ENCODE assay signal across 9 mouse cellular contexts in the genomic region with DNA sequence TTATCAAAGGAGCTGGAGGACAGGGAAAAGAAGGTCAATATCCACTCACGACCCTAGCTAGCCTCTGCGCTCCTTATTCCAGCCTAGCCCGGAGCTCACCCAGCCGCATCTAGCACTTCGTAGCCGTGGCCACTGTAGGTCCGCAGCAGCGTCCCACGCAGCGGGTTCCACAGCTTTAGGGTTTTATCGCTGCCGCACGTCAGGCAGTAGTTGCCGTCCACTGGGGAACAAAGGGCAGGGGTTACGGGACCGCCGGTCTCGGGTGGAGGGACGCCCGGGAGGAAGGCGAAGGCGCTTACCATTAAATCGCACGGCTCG. TPM values are rescaled to one million over a fixed set of nuclear protein-coding genes. Genes with fewer than 3 reads are reported as not detected.
DNase-seq lines count a peak whose midpoint lies in the region; ATAC-seq and TF ChIP-seq lines count a peak whose summit lies in the region.
"Had no signal": no experiment of that assay in that cellular context is flagged by ENCODE, and none has a peak within 500 bp of the region (broad histone marks: within the 10 kb centered on the region; RNA-seq: fewer than 3 reads in every experiment).

No protein-coding gene starts in this region.

- 0% methylated on average over 25 of the region's 25 CpGs for WGBS in liver, adult 2 months
- WGBS in embryonic facial prominence, embryonic 12.5 days, result under 1% methylated on average over 25 of the region's 25 CpGs
- WGBS in hindbrain, embryonic 12.5 days, result 1% methylated on average over 25 of the region's 25 CpGs
- 0% methylated on average over 25 of the region's 25 CpGs for WGBS in midbrain, embryonic 14.5 days

- peaks cover 25% of the 10 kb centered on the region for H3K4me1 ChIP-seq in liver, adult 2 months (ENCODE audit: control insufficient read depth, insufficient read depth, low read length)
- peaks cover 28% of the 10 kb centered on the region for H3K4me1 ChIP-seq in embryonic facial prominence, embryonic 12.5 days
- H3K4me1 ChIP-seq in hindbrain, embryonic 12.5 days, result peaks cover 29% of the 10 kb centered on the region
- H3K4me1 ChIP-seq in midbrain, embryonic 14.5 days (ENCODE audit: control insufficient read depth, insufficient read depth, low read length), result peaks cover 22% of the 10 kb centered on the region

- no peaks in the 10 kb centered on the region for H3K9me3 ChIP-seq in embryonic facial prominence, embryonic 12.5 days
- no peaks in the 10 kb centered on the region for H3K9me3 ChIP-seq in hindbrain, embryonic 12.5 days (replicated peaks)
- no peaks in the 10 kb centered on the region for H3K9me3 ChIP-seq in midbrain, embryonic 14.5 days (ENCODE audit: control insufficient read depth, low read length)

- no peak for TF ChIP-seq CTCF in liver, adult 2 months (IDR thresholded peaks at IDR 0.05; ENCODE audit: low read depth, low read length)

- TF ChIP-seq POLR2A in liver, adult 2 months (IDR thresholded peaks at IDR 0.05; ENCODE audit: extremely low read depth, insufficient read depth, low read length), result no peak

- no peak for ATAC-seq in embryonic facial prominence, embryonic 12.5 days (ENCODE audit: insufficient number of reproducible peaks, insufficient read depth, low FRiP score, low TSS enrichment)
- no peak for ATAC-seq in hindbrain, embryonic 12.5 days (ENCODE audit: low FRiP score)
- no peak for ATAC-seq in midbrain, embryonic 14.5 days (ENCODE audit: low FRiP score, low TSS enrichment)
- no peak for ATAC-seq in megakaryocyte-erythroid progenitor cell, adult 5-6 weeks (replicated peaks; ENCODE audit: low FRiP score, low TSS enrichment, poor library complexity, severe bottlenecking)
- no peak for ATAC-seq in activated CD4-positive, CD25-positive, alpha-beta regulatory T cell, adult 4 months

- H3K4me2 ChIP-seq in embryonic facial prominence, embryonic 12.5 days (replicated peaks), result peak overlapping the region; percentile 93
- H3K4me2 ChIP-seq in hindbrain, embryonic 12.5 days (replicated peaks), result peak overlapping the region; percentile 71
- H3K4me2 ChIP-seq in midbrain, embryonic 14.5 days (ENCODE audit: low read length), result peak overlapping the region; percentile 93

- peak overlapping the region; percentile 22 for H3K27ac ChIP-seq in liver, adult 2 months (replicated peaks; ENCODE audit: insufficient read depth, low read depth, low read length)
- H3K27ac ChIP-seq in embryonic facial prominence, embryonic 12.5 days, result 0 out of 2 replicates have a peak overlapping the region, but pooled peaks have one; percentile 8
- H3K27ac ChIP-seq in hindbrain, embryonic 12.5 days, result peak overlapping the region; percentile 62; the same call in 1 of the 2 replicates
- H3K27ac ChIP-seq in midbrain, embryonic 14.5 days (replicated peaks; ENCODE audit: low read depth, low read length), result peak overlapping the region; percentile 16

- peaks cover 5% of the 10 kb centered on the region; the same call in 1 of the 2 replicates for H3K79me2 ChIP-seq in liver, adult 2 months (ENCODE audit: control insufficient read depth, insufficient read depth, low read length)

- peak overlapping the region; percentile 92 for H3K9ac ChIP-seq in liver, adult 2 months (ENCODE audit: low read depth, low read length)
- peak overlapping the region; percentile 92 for H3K9ac ChIP-seq in embryonic facial prominence, embryonic 12.5 days
- peak overlapping the region; percentile 92 for H3K9ac ChIP-seq in hindbrain, embryonic 12.5 days
- H3K9ac ChIP-seq in midbrain, embryonic 14.5 days (replicated peaks; ENCODE audit: low read length), result peak overlapping the region; percentile 91

- no peaks in the 10 kb centered on the region for H3K27me3 ChIP-seq in liver, adult 2 months (ENCODE audit: control insufficient read depth, insufficient read depth, low read length)
- H3K27me3 ChIP-seq in embryonic facial prominence, embryonic 12.5 days, result no peaks in the 10 kb centered on the region
- no peaks in the 10 kb centered on the region for H3K27me3 ChIP-seq in hindbrain, embryonic 12.5 days
- H3K27me3 ChIP-seq in midbrain, embryonic 14.5 days (ENCODE audit: control insufficient read depth, insufficient read depth, low read length), result no peaks in the 10 kb centered on the region

- DNase-seq in liver, adult 2 months (ENCODE audit: extremely low read depth, low read depth, low spot score), result no peak
- no peak for DNase-seq in liver
- DNase-seq in midbrain, embryonic 14.5 days, result peak; percentile 21
- DNase-seq in spleen, postnatal 4 days (ENCODE audit: low spot score in 2 of 2), result no peak

- peaks cover 2% of the 10 kb centered on the region; the same call in 1 of the 2 replicates for H3K36me3 ChIP-seq in liver, adult 2 months (ENCODE audit: control insufficient read depth, insufficient read depth, low read length)
- peaks cover 22% of the 10 kb centered on the region for H3K36me3 ChIP-seq in embryonic facial prominence, embryonic 12.5 days
- peaks cover 24% of the 10 kb centered on the region for H3K36me3 ChIP-seq in hindbrain, embryonic 12.5 days
- H3K36me3 ChIP-seq in midbrain, embryonic 14.5 days (ENCODE audit: control insufficient read depth, insufficient read depth, low read length), result peaks cover 30% of the 10 kb centered on the region

- H3K4me3 ChIP-seq in liver, adult 2 months (ENCODE audit: insufficient read depth, low read depth, low read length), result peak overlapping the region; percentile 87
- peak overlapping the region; percentile 94 for H3K4me3 ChIP-seq in embryonic facial prominence, embryonic 12.5 days
- H3K4me3 ChIP-seq in hindbrain, embryonic 12.5 days, result peak overlapping the region; percentile 90
- H3K4me3 ChIP-seq in midbrain, embryonic 14.5 days (replicated peaks; ENCODE audit: low read depth, low read length), result peak overlapping the region; percentile 87

RNA-seq across cellular contexts. Expression of gene Wdr83os, which starts 0.4 kb away (rescaled TPM):
- 26.3 and 33.0 TPM in 2 replicates for total RNA-seq in liver, adult 2 months (2014; rRNA removed)
- polyA plus RNA-seq in liver, adult 2 months (2012; rRNA removed), result 111 and 126 TPM in 2 replicates
- polyA plus RNA-seq in embryonic facial prominence, embryonic 12.5 days (2016; fragmentation: Nextera tagmentation; extraction: Ambion mirVana), result 118 and 128 TPM in 2 replicates
- 93.6 and 108 TPM in 2 replicates for polyA plus RNA-seq in hindbrain, embryonic 12.5 days (2016; fragmentation: Nextera tagmentation; extraction: Ambion mirVana)
- 141 and 154 TPM in 2 replicates for polyA plus RNA-seq in midbrain, embryonic 14.5 days (2014; fragmentation: Nextera tagmentation; extraction: Ambion mirVana)
- total RNA-seq in megakaryocyte-erythroid progenitor cell, adult 5-6 weeks (2014; fragmentation: Nextera tagmentation), result 172 and 250 TPM in 2 replicates
- 40.4 and 61.3 TPM in 2 replicates for total RNA-seq in megakaryocyte-erythroid progenitor cell, adult 5-6 weeks (2017)
- polyA plus RNA-seq in activated CD4-positive, CD25-positive, alpha-beta regulatory T cell, adult 4 months (2017; shearing (Covaris generic)), result 100 to 1,000 TPM; 132 to 134 TPM

RNA-seq across cellular contexts. Expression of gene Wdr83, which starts 0.9 kb away (rescaled TPM):
- total RNA-seq in liver, adult 2 months (2014; rRNA removed), result 12.2 and 15.5 TPM in 2 replicates
- 22.5 and 26.2 TPM in 2 replicates for polyA plus RNA-seq in liver, adult 2 months (2012; rRNA removed)
- 48.9 and 49.1 TPM in 2 replicates for polyA plus RNA-seq in embryonic facial prominence, embryonic 12.5 days (2016; fragmentation: Nextera tagmentation; extraction: Ambion mirVana)
- 46.0 and 48.4 TPM in 2 replicates for polyA plus RNA-seq in hindbrain, embryonic 12.5 days (2016; fragmentation: Nextera tagmentation; extraction: Ambion mirVana)
- polyA plus RNA-seq in midbrain, embryonic 14.5 days (2014; fragmentation: Nextera tagmentation; extraction: Ambion mirVana), result 53.9 and 58.2 TPM in 2 replicates
- total RNA-seq in megakaryocyte-erythroid progenitor cell, adult 5-6 weeks (2014; fragmentation: Nextera tagmentation), result 50.1 and 102 TPM in 2 replicates
- total RNA-seq in megakaryocyte-erythroid progenitor cell, adult 5-6 weeks (2017), result 23.1 and 25.2 TPM in 2 replicates
- 10 to 100 TPM; 33.1 to 46.7 TPM for polyA plus RNA-seq in activated CD4-positive, CD25-positive, alpha-beta regulatory T cell, adult 4 months (2017; shearing (Covaris generic))

RNA-seq across cellular contexts. Expression of gene Man2b1, which starts 2.9 kb away (rescaled TPM):
- total RNA-seq in liver, adult 2 months (2014; rRNA removed), result 57.2 and 70.4 TPM in 2 replicates
- 51.5 and 69.5 TPM in 2 replicates for polyA plus RNA-seq in liver, adult 2 months (2012; rRNA removed)
- polyA plus RNA-seq in embryonic facial prominence, embryonic 12.5 days (2016; fragmentation: Nextera tagmentation; extraction: Ambion mirVana), result 25.9 and 27.6 TPM in 2 replicates
- polyA plus RNA-seq in hindbrain, embryonic 12.5 days (2016; fragmentation: Nextera tagmentation; extraction: Ambion mirVana), result 19.7 and 22.4 TPM in 2 replicates
- 13.3 and 17.2 TPM in 2 replicates for polyA plus RNA-seq in midbrain, embryonic 14.5 days (2014; fragmentation: Nextera tagmentation; extraction: Ambion mirVana)
- total RNA-seq in megakaryocyte-erythroid progenitor cell, adult 5-6 weeks (2014; fragmentation: Nextera tagmentation), result 30.8 and 30.9 TPM in 2 replicates
- total RNA-seq in megakaryocyte-erythroid progenitor cell, adult 5-6 weeks (2017), result 9.8 and 13.8 TPM in 2 replicates
- 10 to 100 TPM; 64.8 to 82.0 TPM for polyA plus RNA-seq in activated CD4-positive, CD25-positive, alpha-beta regulatory T cell, adult 4 months (2017; shearing (Covaris generic))

RNA-seq across cellular contexts. Expression of gene Dhps, which starts 8.6 kb away (rescaled TPM):
- total RNA-seq in liver, adult 2 months (2014; rRNA removed), result 14.8 and 15.1 TPM in 2 replicates
- polyA plus RNA-seq in liver, adult 2 months (2012; rRNA removed), result 14.4 and 20.6 TPM in 2 replicates
- polyA plus RNA-seq in embryonic facial prominence, embryonic 12.5 days (2016; fragmentation: Nextera tagmentation; extraction: Ambion mirVana), result 66.8 and 67.9 TPM in 2 replicates
- 69.2 and 76.9 TPM in 2 replicates for polyA plus RNA-seq in hindbrain, embryonic 12.5 days (2016; fragmentation: Nextera tagmentation; extraction: Ambion mirVana)
- 88.8 and 95.8 TPM in 2 replicates for polyA plus RNA-seq in midbrain, embryonic 14.5 days (2014; fragmentation: Nextera tagmentation; extraction: Ambion mirVana)
- 69.1 and 99.2 TPM in 2 replicates for total RNA-seq in megakaryocyte-erythroid progenitor cell, adult 5-6 weeks (2014; fragmentation: Nextera tagmentation)
- total RNA-seq in megakaryocyte-erythroid progenitor cell, adult 5-6 weeks (2017), result 15.0 and 17.6 TPM in 2 replicates
- polyA plus RNA-seq in activated CD4-positive, CD25-positive, alpha-beta regulatory T cell, adult 4 months (2017; shearing (Covaris generic)), result 10 to 100 TPM; 28.3 to 29.8 TPM

RNA-seq across cellular contexts. Expression of gene Gm5741, which starts 12.4 kb away (rescaled TPM):
- not detected in 2 replicates for total RNA-seq in liver, adult 2 months (2014; rRNA removed)
- polyA plus RNA-seq in liver, adult 2 months (2012; rRNA removed), result 0.70 TPM in 1 of 2 replicates, not detected in the other
- polyA plus RNA-seq in embryonic facial prominence, embryonic 12.5 days (2016; fragmentation: Nextera tagmentation; extraction: Ambion mirVana), result 0.90 TPM in 1 of 2 replicates, not detected in the other
- 0.85 and 1.2 TPM in 2 replicates for polyA plus RNA-seq in hindbrain, embryonic 12.5 days (2016; fragmentation: Nextera tagmentation; extraction: Ambion mirVana)
- polyA plus RNA-seq in midbrain, embryonic 14.5 days (2014; fragmentation: Nextera tagmentation; extraction: Ambion mirVana), result 1.7 TPM in 1 of 2 replicates, not detected in the other
- not detected in 2 replicates for total RNA-seq in megakaryocyte-erythroid progenitor cell, adult 5-6 weeks (2014; fragmentation: Nextera tagmentation)
- total RNA-seq in megakaryocyte-erythroid progenitor cell, adult 5-6 weeks (2017), result not detected in 2 replicates
- polyA plus RNA-seq in activated CD4-positive, CD25-positive, alpha-beta regulatory T cell, adult 4 months (2017; shearing (Covaris generic)), result not detected
- total RNA-seq: adrenal gland, adult 18-20 months had no signal

Comparison
In these comparisons a context has a peak if more than half of its experiments do, and no peak if none do; other contexts are left out.
1. H3K27ac ChIP-seq: peak in every context shown above with its lines; median percentile 62 in hindbrain, embryonic 12.5 days; 22 in liver, adult 2 months; 16 in midbrain, embryonic 14.5 days; 8 in embryonic facial prominence, embryonic 12.5 days.